Mouse (Mus musculus): Measurements from ENCODE around the gene Ank2. TPM values are rescaled to one million over a fixed set of nuclear protein-coding genes. Genes with fewer than 3 reads are reported as not detected.
A peak's percentile ranks its signal among the peaks of the same experiment; 100 is the strongest.

Ank2 gene
- polyA plus RNA-seq, 1 experiment from 2014 or later = 19.6 TPM

DNA sequence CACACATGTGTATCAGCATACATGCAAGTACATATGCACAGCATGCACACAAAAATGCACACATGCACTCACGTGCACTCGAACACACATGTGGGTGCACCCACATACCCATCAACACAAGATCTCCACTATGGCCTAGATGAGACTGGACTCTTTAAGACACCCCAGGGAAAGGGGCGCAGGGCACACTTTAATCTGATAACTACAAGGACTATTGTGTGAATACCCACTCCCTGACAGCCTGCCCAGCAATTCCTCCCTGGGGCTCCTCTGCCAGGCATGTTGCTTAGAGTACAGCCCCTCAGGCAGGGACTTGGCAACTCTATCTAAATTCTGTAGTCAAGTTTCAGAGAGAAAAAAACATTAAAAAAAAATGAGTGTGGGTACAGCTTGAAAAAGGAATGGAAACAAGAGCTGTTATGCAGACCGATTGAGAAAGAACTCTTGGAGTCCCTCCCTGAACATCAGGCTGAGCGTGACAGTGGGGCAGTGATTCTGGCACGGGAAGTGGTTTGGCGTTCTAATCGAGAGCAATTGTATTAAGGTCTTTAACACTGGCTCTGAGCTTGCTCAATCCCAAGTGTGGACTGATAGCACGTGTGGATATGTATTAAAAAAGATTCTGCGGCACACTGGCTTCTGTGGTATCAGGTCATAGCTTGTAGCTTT lies 580.2 kb downstream of the Ank2 start:
- Histone ChIP-seq H3K4me2 (no peak overlapping the region), H3K9ac (no peak overlapping the region), H3K4me1 (ENCODE audit: insufficient read depth) (no peaks in the 10 kb centered on the region), H3K27me3 (ENCODE audit: insufficient read depth, low read length) (no peaks in the 10 kb centered on the region), H3K4me3 (ENCODE audit: low read depth, low read length) (no peak overlapping the region), H3K27ac (ENCODE audit: low read depth) (no peak overlapping the region), H3K9me3 (ENCODE audit: low read depth, low read length) (no peaks in the 10 kb centered on the region), H3K36me3 (ENCODE audit: insufficient read depth) (no peaks in the 10 kb centered on the region)
- ATAC-seq (ENCODE audit: insufficient read depth) (no peak), DNase-seq (no peak)
- 79% methylated on average over 10 of the region's 10 CpGs for WGBS
- no peak for TF ChIP-seq CTCF (IDR thresholded peaks at IDR 0.05; ENCODE audit: low read depth)

DNA sequence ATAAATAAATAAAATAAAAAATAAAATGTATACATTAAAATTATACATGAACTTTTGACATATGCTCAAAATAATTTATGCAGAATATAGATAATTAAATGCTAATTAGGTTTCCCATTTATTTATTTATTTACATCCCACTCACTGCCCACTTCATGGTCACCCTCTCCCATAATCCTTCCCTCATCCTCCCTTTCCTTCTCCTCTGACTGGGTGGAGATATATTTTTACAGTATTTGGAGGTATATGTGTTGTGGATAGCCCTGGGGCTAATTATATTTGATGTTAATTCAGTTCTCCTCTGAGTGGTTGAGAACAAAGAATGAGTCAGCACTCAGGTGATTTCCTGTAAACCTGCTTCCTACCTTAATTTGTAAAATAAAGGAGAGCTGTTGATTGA lies 582.8 kb downstream of the Ank2 start:
- Histone ChIP-seq H3K4me1 (ENCODE audit: insufficient read depth) (no peaks in the 10 kb centered on the region), H3K27ac (ENCODE audit: low read depth) (no peak overlapping the region), H3K9ac (no peak overlapping the region), H3K9me3 (ENCODE audit: low read depth, low read length) (no peaks in the 10 kb centered on the region), H3K4me2 (no peak overlapping the region), H3K27me3 (ENCODE audit: insufficient read depth, low read length) (no peaks in the 10 kb centered on the region), H3K4me3 (ENCODE audit: low read depth, low read length) (no peak overlapping the region), H3K36me3 (ENCODE audit: insufficient read depth) (no peaks in the 10 kb centered on the region)
- ATAC-seq (ENCODE audit: insufficient read depth) (no peak), DNase-seq (no peak)
- TF ChIP-seq CTCF (IDR thresholded peaks at IDR 0.05; ENCODE audit: low read depth) = no peak

DNA sequence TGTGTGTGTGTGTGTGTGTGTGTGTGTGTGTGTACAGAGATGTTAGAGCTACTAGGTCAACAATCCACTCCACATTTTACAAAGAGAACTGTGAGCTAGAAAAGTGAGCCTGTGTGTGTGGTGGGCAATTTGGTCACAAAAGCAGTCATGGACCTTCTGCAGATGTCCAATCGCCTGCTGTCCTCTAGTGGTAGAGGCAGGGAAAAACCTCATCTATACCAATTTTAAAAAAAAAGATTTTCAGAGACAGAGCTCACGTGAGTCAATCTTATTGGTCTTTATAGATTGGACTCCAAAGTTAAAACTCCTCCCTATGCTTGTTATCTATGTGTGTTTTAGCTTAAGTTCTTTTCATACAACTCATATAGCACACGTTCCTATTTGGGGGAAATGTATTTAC lies 595.6 kb downstream of the Ank2 start:
- H3K27me3 ChIP-seq (ENCODE audit: insufficient read depth, low read length) = no peaks in the 10 kb centered on the region
- no peaks in the 10 kb centered on the region for H3K4me1 ChIP-seq (ENCODE audit: insufficient read depth)
- H3K9me3 ChIP-seq (ENCODE audit: low read depth, low read length) = no peaks in the 10 kb centered on the region
- DNase-seq = peak; percentile 84
- no peaks in the 10 kb centered on the region for H3K36me3 ChIP-seq (ENCODE audit: insufficient read depth)
- no peak overlapping the region for H3K4me3 ChIP-seq (ENCODE audit: low read depth, low read length)
- TF ChIP-seq CTCF (IDR thresholded peaks at IDR 0.05; ENCODE audit: low read depth) = peak; percentile 88
- ATAC-seq (ENCODE audit: insufficient read depth) = peak; percentile 80
- 9% methylated on average over 3 of the region's 3 CpGs for WGBS
- no peak overlapping the region for H3K9ac ChIP-seq
- no peak overlapping the region for H3K4me2 ChIP-seq
- no peak overlapping the region for H3K27ac ChIP-seq (ENCODE audit: low read depth)

DNA sequence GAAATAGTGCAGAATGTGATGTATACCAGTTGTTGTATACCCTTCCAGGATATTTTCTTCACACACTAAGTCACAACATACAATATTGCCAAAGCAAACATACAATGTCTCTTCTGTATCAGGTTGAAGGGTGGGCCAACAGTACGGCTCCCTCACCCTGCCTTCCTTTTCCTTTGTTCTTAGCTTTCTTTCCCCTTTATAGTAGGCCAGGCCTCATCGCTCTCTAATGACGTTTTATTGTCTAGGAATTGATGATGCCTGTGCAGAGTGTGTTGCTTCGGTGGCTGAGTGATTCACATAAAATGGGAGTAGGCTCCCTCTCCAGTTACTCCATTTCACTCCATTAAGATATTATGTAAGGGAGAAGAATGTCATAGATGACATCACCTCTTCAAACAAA lies 612.5 kb downstream of the Ank2 start:
- TF ChIP-seq CTCF (IDR thresholded peaks at IDR 0.05; ENCODE audit: low read depth) = no peak
- Histone ChIP-seq H3K36me3 (ENCODE audit: insufficient read depth) (no peaks in the 10 kb centered on the region), H3K4me3 (ENCODE audit: low read depth, low read length) (no peak overlapping the region), H3K4me1 (ENCODE audit: insufficient read depth) (no peaks in the 10 kb centered on the region), H3K27ac (ENCODE audit: low read depth) (no peak overlapping the region), H3K27me3 (ENCODE audit: insufficient read depth, low read length) (no peaks in the 10 kb centered on the region), H3K9ac (no peak overlapping the region), H3K4me2 (no peak overlapping the region), H3K9me3 (ENCODE audit: low read depth, low read length) (no peaks in the 10 kb centered on the region)
- ATAC-seq (ENCODE audit: insufficient read depth) = no peak
- DNase-seq = no peak
- WGBS = 76% methylated on average over 4 of the region's 4 CpGs

DNA sequence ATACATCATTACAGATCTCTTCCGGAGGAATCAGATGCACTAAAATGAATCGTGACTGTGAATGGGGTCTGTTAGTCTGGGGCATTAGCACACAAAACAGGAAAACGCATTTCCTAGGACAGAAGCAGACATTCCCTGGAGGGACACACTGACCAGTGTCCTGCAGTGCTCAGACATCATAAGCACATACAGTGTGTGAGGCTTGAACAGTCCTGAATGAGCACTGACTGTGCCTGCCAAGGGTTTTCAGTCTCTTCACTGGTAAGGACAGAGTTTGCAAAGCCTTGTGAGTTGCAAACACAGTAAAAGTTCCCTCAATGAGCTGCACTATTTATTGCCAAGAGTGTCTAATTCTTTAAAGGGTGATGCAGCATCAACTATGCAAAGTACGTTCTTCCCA lies 613.1 kb downstream of the Ank2 start:
- WGBS = 64% methylated on average over 4 of the region's 4 CpGs
- no peak for TF ChIP-seq CTCF (IDR thresholded peaks at IDR 0.05; ENCODE audit: low read depth)

DNA sequence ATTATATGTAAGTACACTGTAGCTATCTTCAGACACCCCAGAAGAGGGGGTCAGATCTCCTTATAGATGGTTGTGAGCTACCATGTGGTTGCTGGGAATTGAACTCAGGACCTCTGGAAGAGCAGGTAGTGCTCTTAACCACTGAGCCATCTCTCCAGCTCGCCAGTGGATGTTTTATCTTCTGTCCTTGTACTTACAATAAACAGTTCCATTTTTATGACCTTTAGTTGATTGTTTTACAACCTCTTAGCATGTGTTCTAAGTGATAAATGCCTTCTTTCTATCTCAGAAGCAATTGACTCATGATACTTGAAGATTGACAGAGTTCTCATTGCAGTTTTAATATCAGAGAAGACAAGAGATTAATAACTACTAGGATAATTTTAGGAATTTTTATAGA lies 620.9 kb downstream of the Ank2 start:
- Histone ChIP-seq H3K4me3 (ENCODE audit: low read depth, low read length) (no peak overlapping the region), H3K36me3 (ENCODE audit: insufficient read depth) (no peaks in the 10 kb centered on the region), H3K9ac (no peak overlapping the region), H3K4me1 (ENCODE audit: insufficient read depth) (no peaks in the 10 kb centered on the region), H3K27ac (ENCODE audit: low read depth) (no peak overlapping the region), H3K4me2 (no peak overlapping the region), H3K27me3 (ENCODE audit: insufficient read depth, low read length) (no peaks in the 10 kb centered on the region), H3K9me3 (ENCODE audit: low read depth, low read length) (no peaks in the 10 kb centered on the region)
- 40% methylated on average over 1 of the region's 1 CpGs for WGBS
- TF ChIP-seq CTCF (IDR thresholded peaks at IDR 0.05; ENCODE audit: low read depth) = no peak
- no peak for DNase-seq
- ATAC-seq (ENCODE audit: insufficient read depth) = no peak

More for the DNA sequence above, 613.1 kb downstream of the Ank2 start:
- Histone ChIP-seq H3K27me3 (ENCODE audit: insufficient read depth, low read length) (no peaks in the 10 kb centered on the region), H3K9ac (no peak overlapping the region), H3K9me3 (ENCODE audit: low read depth, low read length) (no peaks in the 10 kb centered on the region), H3K4me1 (ENCODE audit: insufficient read depth) (no peaks in the 10 kb centered on the region), H3K4me2 (no peak overlapping the region), H3K4me3 (ENCODE audit: low read depth, low read length) (no peak overlapping the region), H3K36me3 (ENCODE audit: insufficient read depth) (no peaks in the 10 kb centered on the region), H3K27ac (ENCODE audit: low read depth) (no peak overlapping the region)
- ATAC-seq (ENCODE audit: insufficient read depth) (no peak), DNase-seq (no peak)

MicroRNAs within 50 kb of the gene (microRNA counts, 519-probe panel; counts per million panel counts)
- microRNA mmu-miR-302a = 30.5 counts per million
- 30.5 counts per million for microRNA mmu-miR-302b
- microRNA mmu-miR-302c = 30.5 counts per million
- microRNA mmu-miR-302d = 30.5 counts per million
- microRNA mmu-miR-367 = 3,130 counts per million, percentile 60 among the panel's probes with 10 or more counts

Small RNA genes within 50 kb of the gene (microRNA-seq; reads per million reads assigned to microRNA genes)
- gene Gm44494 (ENCODE audit: borderline number of aligned reads) (not detected), gene Mir302a (ENCODE audit: borderline number of aligned reads) (24.5 reads per million, percentile 34 among the genes with 10 or more reads in this experiment), gene Mir302b (ENCODE audit: borderline number of aligned reads) (16.9 reads per million, percentile 31 among the genes with 10 or more reads in this experiment), gene Mir302c (ENCODE audit: borderline number of aligned reads) (1.9 reads per million), gene Mir302d (ENCODE audit: borderline number of aligned reads) (25.7 reads per million, percentile 34 among the genes with 10 or more reads in this experiment), gene Mir367 (ENCODE audit: borderline number of aligned reads) (not detected)

Other genes starting within 250 kb of the Ank2 start
- gene Larp7, start 54.0 kb upstream of the Ank2 start, polyA plus RNA-seq (2014; fragmentation: Nextera tagmentation; extraction: Ambion mirVana) = 61.6 and 65.8 TPM in 2 replicates
- gene Zgrf1, start 54.1 kb upstream of the Ank2 start, polyA plus RNA-seq (2014; fragmentation: Nextera tagmentation; extraction: Ambion mirVana) = 12.3 and 14.0 TPM in 2 replicates
- not detected in 2 replicates for gene Neurog2, start 133.8 kb upstream of the Ank2 start, polyA plus RNA-seq (2014; fragmentation: Nextera tagmentation; extraction: Ambion mirVana)